Mouse (Mus musculus) kidney, postnatal 0 days (tissue): ENCODE results near the gene Scfd2. TPM values are rescaled to one million over a fixed set of nuclear protein-coding genes. Genes with fewer than 3 reads are reported as not detected.

ENCODE experiments used
- ATAC-seq: fragments of 200-750 bp; cut with Nextera tagmentation; replicated peaks from 2 replicates; pipeline ENCODE4 v1.8.0; 2017; ENCODE audit warnings: low read depth, moderate number of reproducible peaks, moderate TSS enrichment, moderate library complexity; ENCODE audit not compliant: low FRiP score
- DNase-seq: peaks from one replicate; pipeline ENCODE4 v3.0.0-alpha.2; 2016; ENCODE audit warnings: low spot score
- H3K27ac ChIP-seq: fragments of 300-500 bp; sonication (generic); 2 replicates; pipeline ENCODE4 v1.5.1; 2014; ENCODE audit warnings: mild to moderate bottlenecking
- H3K27me3 ChIP-seq: fragments of 300-500 bp; sonication (generic); 2 replicates; pipeline ENCODE4 v1.6.1; 2014; ENCODE audit warnings: low read length, mixed read lengths; ENCODE audit not compliant: insufficient read depth
- H3K36me3 ChIP-seq: fragments of 300-500 bp; sonication (generic); 2 replicates; pipeline ENCODE4 v1.6.1; 2014; ENCODE audit warnings: low read length, mixed read lengths; ENCODE audit not compliant: insufficient read depth
- H3K4me1 ChIP-seq: fragments of 300-500 bp; sonication (generic); replicated peaks from 2 replicates; pipeline ENCODE4 v1.6.1; 2014; ENCODE audit warnings: antibody characterized with exemption, low read length, mixed read lengths; ENCODE audit not compliant: insufficient read depth
- H3K4me2 ChIP-seq: fragments of 300-500 bp; sonication (generic); 2 replicates; pipeline ENCODE4 v1.6.1; 2014; ENCODE audit warnings: mild to moderate bottlenecking, low read length, moderate library complexity, mixed read lengths
- H3K4me3 ChIP-seq: fragments of 300-500 bp; sonication (generic); replicated peaks from 2 replicates; pipeline ENCODE4 v1.5.1; 2014; ENCODE audit warnings: low read depth, low read length
- H3K9ac ChIP-seq: fragments of 300-500 bp; sonication (generic); 2 replicates; pipeline ENCODE4 v1.6.1; 2014; ENCODE audit warnings: low read depth, low read length
- H3K9me3 ChIP-seq: fragments of 300-500 bp; sonication (generic); replicated peaks from 2 replicates; pipeline ENCODE4 v1.6.1; 2016; ENCODE audit warnings: low read length, inconsistent platforms, mixed read lengths
- CTCF ChIP-seq: IDR thresholded peaks from 2 replicates; pipeline ENCODE4 v1.5.1; 2016; ENCODE audit warnings: antibody characterized with exemption, low read depth, mild to moderate bottlenecking, moderate library complexity
- WGBS: fragments of 180-500 bp; shearing (Covaris S2); extraction: QIAGEN DNeasy Blood & Tissue Kit; methylation state at CpG from one replicate; pipeline ENCODE4 v1.1.7; 2014; 5-methylcytosine and 5-hydroxymethylcytosine counted together
- polyA plus RNA-seq: library from polyadenylated mRNA; unstranded; fragments of >200 nt; fragmentation: Nextera tagmentation; extraction: Ambion mirVana; gene quantifications from 2 replicates; pipeline ENCODE4 v1.2.1, GENCODE M21; 2015

Gene Scfd2
- polyA plus RNA-seq, 1 experiment from 2014 or later: 16.8 TPM

DNA sequence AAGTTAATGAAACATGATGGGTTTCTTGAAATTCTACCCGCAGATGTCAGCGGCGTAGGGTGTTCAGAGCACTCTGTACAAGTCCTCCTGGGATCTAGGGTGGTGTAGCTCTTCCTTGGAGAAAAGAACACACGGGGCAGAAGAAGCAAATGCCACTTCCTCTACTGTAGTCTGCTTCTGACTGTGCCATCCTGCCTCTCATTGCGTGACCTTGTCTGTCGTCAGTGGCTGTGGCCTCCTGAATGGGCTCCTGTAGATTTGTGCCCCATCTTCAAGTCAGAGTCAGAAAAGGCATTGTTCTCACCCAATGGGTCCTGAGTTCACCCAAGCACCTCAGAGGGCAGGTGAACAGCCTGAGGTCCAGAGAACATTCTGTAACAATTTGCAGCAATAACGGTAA lies 367.0 kb downstream of the Scfd2 start:
- DNase-seq (no peak), ATAC-seq (no peak)
- Histone ChIP-seq H3K4me1 (peaks cover 27% of the 10 kb centered on the region), H3K4me2 (no peak overlapping the region), H3K9ac (no peak overlapping the region), H3K27ac (no peak overlapping the region), H3K36me3 (no peaks in the 10 kb centered on the region), H3K4me3 (no peak overlapping the region), H3K9me3 (no peaks in the 10 kb centered on the region), H3K27me3 (no peaks in the 10 kb centered on the region)
- WGBS: 73% methylated on average over 7 of the region's 7 CpGs
- no peak for TF ChIP-seq CTCF

DNA sequence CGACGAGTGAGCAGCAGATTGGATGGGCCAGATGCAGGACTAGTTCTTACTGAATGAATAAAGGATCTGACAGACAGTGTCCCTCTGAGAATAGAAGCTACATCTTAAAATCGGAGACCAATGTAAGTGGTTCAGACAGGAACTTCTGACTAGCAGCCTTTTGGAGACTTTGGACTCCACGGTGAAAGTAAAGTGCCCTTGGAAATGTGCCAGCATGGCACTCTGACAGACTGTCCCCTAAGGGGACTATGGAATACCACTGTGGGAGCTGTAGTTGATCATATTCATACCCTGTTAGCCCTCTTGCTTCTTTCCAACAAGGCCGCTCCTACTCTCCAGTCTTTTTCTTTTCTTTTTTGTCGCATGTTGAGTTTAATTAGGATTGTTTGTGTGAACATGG lies 368.4 kb downstream of the Scfd2 start:
- H3K9ac ChIP-seq: no peak overlapping the region
- no peak for ATAC-seq
- no peaks in the 10 kb centered on the region for H3K36me3 ChIP-seq
- peaks cover 31% of the 10 kb centered on the region for H3K4me1 ChIP-seq
- no peaks in the 10 kb centered on the region for H3K27me3 ChIP-seq
- no peak overlapping the region for H3K4me2 ChIP-seq
- H3K4me3 ChIP-seq: no peak overlapping the region
- no peak for DNase-seq
- WGBS: 85% methylated on average over 6 of the region's 6 CpGs
- no peaks in the 10 kb centered on the region for H3K9me3 ChIP-seq
- H3K27ac ChIP-seq: no peak overlapping the region
- no peak for TF ChIP-seq CTCF

- ATAC-seq: no peak
- no peak for TF ChIP-seq CTCF
- 37% methylated on average over 3 of the region's 3 CpGs for WGBS
- H3K4me1 ChIP-seq: peaks cover 31% of the 10 kb centered on the region
- no peak overlapping the region for H3K9ac ChIP-seq
- peak overlapping the region; percentile 81 for H3K27ac ChIP-seq
- no peak overlapping the region for H3K4me3 ChIP-seq
- DNase-seq: no peak
- no peaks in the 10 kb centered on the region for H3K9me3 ChIP-seq
- H3K27me3 ChIP-seq: no peaks in the 10 kb centered on the region
- H3K4me2 ChIP-seq: peak overlapping the region; percentile 32
- no peaks in the 10 kb centered on the region for H3K36me3 ChIP-seq
These were observed 369.5 kb downstream of the Scfd2 start for GRCm38 (mm10) chr5:74162013-74162412.

GRCm38 (mm10) chr5:74161297-74161926 lies 370.1 kb downstream of the Scfd2 start:
- Histone ChIP-seq H3K4me2 (peak overlapping the region; percentile 32), H3K9ac (no peak overlapping the region), H3K4me1 (peaks cover 31% of the 10 kb centered on the region), H3K27me3 (no peaks in the 10 kb centered on the region), H3K27ac (peak overlapping the region; percentile 81), H3K36me3 (no peaks in the 10 kb centered on the region), H3K9me3 (no peaks in the 10 kb centered on the region), H3K4me3 (no peak overlapping the region)
- TF ChIP-seq CTCF: no peak
- 5% methylated on average over 15 of the region's 15 CpGs for WGBS
- DNase-seq: peak; percentile 91
- ATAC-seq: peak; percentile 79

- Histone ChIP-seq H3K9ac (no peak overlapping the region), H3K4me1 (peaks cover 31% of the 10 kb centered on the region), H3K9me3 (no peaks in the 10 kb centered on the region), H3K27me3 (no peaks in the 10 kb centered on the region), H3K36me3 (no peaks in the 10 kb centered on the region), H3K4me3 (no peak overlapping the region), H3K27ac (peak overlapping the region; percentile 81), H3K4me2 (no peak overlapping the region)
- no peak for ATAC-seq
- 40% methylated on average over 4 of the region's 4 CpGs for WGBS
- DNase-seq: no peak
- TF ChIP-seq CTCF: no peak
These were observed 371.2 kb downstream of the Scfd2 start for GRCm38 (mm10) chr5:74160349-74160748.

- TF ChIP-seq CTCF: no peak
- ATAC-seq: peak; percentile 57
- H3K4me1 ChIP-seq: peaks cover 31% of the 10 kb centered on the region
- H3K9me3 ChIP-seq: no peaks in the 10 kb centered on the region
- H3K9ac ChIP-seq: no peak overlapping the region
- 19% methylated on average over 7 of the region's 7 CpGs for WGBS
- no peak overlapping the region for H3K27ac ChIP-seq
- peak; percentile 77 for DNase-seq
- H3K4me2 ChIP-seq: no peak overlapping the region
- no peaks in the 10 kb centered on the region for H3K27me3 ChIP-seq
- H3K4me3 ChIP-seq: no peak overlapping the region
- no peaks in the 10 kb centered on the region for H3K36me3 ChIP-seq
These were observed 371.7 kb downstream of the Scfd2 start for GRCm38 (mm10) chr5:74159906-74160305.
